Mouse (Mus musculus): ENCODE measurements around the gene Bean1.

Bean1 gene

GRCm38 (mm10) chr8:104170118-104171049 lies at the start of gene Bean1:
Bean1 (plus strand) TSS chr8:104170442.
- in situ Hi-C loops (cut with MboI; ENCODE audit: unreplicated experiment in 2 of 2): no loop called here

- in situ Hi-C loops (cut with MboI; ENCODE audit: unreplicated experiment in 2 of 2): no loop called here
Measured at GRCm38 (mm10) chr8:104121640-104122416, 48.4 kb upstream of the Bean1 start.

DNA sequence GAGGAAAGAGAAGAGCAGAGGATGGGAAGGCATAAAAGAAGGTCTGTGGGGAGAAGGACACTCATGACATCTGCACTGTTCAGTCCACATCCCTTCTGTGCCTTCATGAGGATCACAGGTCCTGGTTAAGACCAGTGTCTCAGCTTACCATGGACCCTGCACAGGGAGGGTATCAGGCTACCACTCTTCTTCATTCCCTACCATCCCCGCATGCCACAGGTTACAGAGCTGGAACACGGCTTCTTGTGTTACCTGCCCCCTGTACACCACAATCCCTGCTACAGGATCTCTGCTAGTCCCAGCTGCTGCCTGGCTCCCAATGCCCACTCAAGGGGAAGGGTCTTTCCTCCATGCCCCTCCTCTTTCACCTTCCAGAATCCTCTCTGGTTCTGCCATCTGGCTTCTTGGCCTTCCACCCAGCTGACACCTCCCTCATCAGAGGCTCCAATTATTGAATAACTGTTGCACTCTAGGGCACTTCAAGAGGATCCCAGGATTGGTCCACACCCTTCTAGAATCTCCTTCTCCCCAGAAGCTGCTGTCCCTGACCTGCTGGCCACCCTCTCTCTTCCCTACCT lies 47.1 kb upstream of the Bean1 start:
- in situ Hi-C loops (cut with MboI; ENCODE audit: unreplicated experiment in 2 of 2): no loop called here

DNA sequence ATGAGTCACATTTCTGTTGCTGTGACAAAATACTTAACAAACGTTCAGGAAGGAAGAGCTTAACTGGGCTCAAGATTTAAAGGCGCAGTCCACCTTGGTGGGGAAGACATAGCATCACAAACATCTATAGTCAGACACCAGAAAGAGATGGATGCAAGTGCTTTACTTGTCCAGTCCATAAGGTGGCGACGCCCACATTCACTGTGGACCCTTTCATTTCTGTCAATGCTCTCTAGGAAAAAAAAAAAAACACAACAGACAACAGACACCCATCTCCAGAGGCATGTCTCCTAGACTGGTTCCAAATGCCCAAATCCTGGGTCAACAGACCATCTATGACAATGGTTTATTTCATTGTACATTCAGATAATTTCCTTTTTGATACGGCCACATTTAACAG lies 45.7 kb upstream of the Bean1 start:
- in situ Hi-C loops (cut with MboI; ENCODE audit: unreplicated experiment in 2 of 2): no loop called here

GRCm38 (mm10) chr8:104127160-104127883 lies 42.9 kb upstream of the Bean1 start:
- in situ Hi-C loops (cut with MboI; ENCODE audit: unreplicated experiment in 2 of 2): no loop called here

- in situ Hi-C loops (cut with MboI; ENCODE audit: unreplicated experiment in 2 of 2): no loop called here
Measured at GRCm38 (mm10) chr8:104130916-104131315, 39.3 kb upstream of the Bean1 start.

DNA sequence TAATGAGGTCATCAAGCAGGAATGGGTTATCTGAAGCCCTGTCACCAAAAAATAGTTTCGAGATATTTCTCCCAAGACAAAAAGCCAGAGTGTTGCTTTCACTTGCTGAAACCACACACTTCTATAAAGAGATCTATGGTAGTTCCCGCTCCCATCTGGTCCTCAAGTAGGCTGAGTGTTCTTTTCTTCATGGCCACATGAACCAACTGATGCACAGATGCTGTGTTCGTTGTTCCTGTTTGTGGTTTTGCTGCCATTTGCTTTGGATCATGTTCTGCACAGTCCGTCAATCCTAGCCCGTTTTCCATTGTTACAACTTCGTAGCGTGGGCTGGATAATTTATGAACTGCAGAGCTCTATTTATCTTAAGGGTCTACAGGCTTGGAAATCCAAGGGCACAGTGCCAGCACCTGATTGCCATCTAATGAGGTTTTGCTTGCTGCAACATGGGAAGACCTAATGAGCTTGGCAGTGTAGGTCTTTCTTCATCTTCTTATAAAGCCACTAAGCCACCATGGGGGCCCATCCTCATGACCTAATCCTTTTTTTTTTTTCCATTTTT lies 38.7 kb upstream of the Bean1 start:
- in situ Hi-C loops (cut with MboI; ENCODE audit: unreplicated experiment in 2 of 2): no loop called here

- in situ Hi-C loops (cut with MboI; ENCODE audit: unreplicated experiment in 2 of 2): no loop called here
Measured at GRCm38 (mm10) chr8:104134521-104134920, 35.7 kb upstream of the Bean1 start.

DNA sequence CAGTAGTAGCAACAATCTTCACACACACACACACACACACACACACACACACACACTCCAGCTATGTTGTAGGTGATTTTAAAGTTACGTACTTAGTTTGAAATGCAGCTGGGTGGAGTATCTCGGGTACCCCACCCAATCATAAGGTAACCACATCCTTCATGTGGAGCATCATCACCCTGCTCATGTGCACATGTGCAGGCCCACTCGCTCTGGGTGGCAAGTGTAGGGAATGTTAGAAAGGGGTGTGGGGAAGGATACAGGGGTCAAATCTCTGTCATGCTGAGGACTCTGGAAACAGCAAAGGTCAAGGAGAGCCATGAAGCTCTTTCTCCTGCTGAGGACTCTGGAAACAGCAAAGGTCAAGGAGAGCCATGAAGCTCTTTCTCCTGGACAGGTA lies 34.0 kb upstream of the Bean1 start:
- in situ Hi-C loops (cut with MboI; ENCODE audit: unreplicated experiment in 2 of 2): no loop called here

DNA sequence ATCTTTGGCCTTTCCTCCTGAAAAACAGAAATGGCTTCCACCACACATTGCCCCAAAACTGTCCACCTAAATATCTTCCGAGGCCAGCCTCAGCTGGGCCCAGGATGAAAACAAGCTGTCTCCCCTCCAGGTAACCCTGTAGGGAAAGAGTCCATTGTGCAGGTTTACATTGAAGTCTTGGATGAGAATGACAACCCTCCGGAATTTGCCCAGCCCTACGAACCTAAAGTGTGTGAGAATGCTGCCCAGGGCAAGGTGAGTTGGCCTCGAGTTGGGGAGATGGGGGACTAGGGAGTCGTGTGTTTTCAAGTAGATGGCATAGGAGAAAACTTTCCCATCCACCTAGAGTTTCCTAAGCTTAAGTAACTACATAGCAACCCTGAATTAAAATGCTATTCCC lies 32.6 kb upstream of the Bean1 start:
- in situ Hi-C loops (cut with MboI; ENCODE audit: unreplicated experiment in 2 of 2): no loop called here

- in situ Hi-C loops (cut with MboI; ENCODE audit: unreplicated experiment in 2 of 2): loop anchor here (5.0 to 10.0 kb wide), 4 partner anchors 43 to 432 kb away; partner anchors contain the start of gene Cklf (in 1 of the 2)
Measured at GRCm38 (mm10) chr8:104140611-104141010, 29.6 kb upstream of the Bean1 start.

DNA sequence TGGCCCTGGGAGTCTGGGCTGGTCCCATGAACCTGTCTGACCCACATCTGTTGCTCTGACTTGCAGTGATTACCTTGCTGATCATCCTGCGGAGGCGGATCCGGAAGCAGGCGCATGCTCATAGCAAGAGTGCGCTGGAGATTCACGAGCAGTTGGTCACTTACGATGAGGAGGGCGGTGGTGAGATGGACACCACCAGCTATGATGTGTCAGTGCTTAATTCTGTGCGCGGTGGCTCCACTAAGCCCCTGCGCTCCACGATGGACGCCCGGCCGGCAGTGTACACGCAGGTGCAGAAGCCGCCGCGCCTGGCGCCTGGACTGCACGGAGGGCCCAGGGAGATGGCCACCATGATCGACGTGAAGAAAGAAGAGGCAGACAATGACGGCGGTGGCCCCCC lies 27.8 kb upstream of the Bean1 start:
- in situ Hi-C loops (cut with MboI; ENCODE audit: unreplicated experiment in 2 of 2): loop anchor here (5.0 to 10.0 kb wide), 4 partner anchors 45 to 430 kb away; partner anchors contain the start of gene Cklf (in 1 of the 2)

DNA sequence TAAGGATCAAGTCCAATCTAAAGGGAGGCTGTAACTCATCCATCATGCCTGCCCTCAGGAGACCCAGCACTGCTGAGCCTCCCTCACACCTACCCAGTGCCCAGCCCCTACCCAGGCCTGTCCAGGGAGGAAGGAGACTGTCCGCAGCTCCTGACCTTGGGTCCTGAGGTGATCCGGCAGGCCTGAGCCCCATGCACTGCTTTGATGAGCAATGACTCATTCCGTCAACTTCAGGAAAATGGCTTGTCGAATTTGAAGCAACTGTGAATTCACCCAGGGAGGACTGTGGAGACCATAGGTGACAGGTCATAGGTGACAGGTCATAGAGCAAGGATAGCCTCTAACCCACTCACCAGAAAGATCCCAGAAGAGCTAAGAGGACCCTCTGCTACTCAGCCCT lies 26.9 kb upstream of the Bean1 start:
- in situ Hi-C loops (cut with MboI; ENCODE audit: unreplicated experiment in 2 of 2): loop anchor here (5.0 to 10.0 kb wide), 4 partner anchors 46 to 429 kb away; partner anchors contain the start of gene Cklf (in 1 of the 2)

GRCm38 (mm10) chr8:104144434-104145216 lies 25.6 kb upstream of the Bean1 start:
- in situ Hi-C loops (cut with MboI; ENCODE audit: unreplicated experiment in 2 of 2): loop anchor here (5.0 to 10.0 kb wide), 8 partner anchors 43 to 428 kb away; partner anchors contain the start of gene Cklf (in 1 of the 2)

DNA sequence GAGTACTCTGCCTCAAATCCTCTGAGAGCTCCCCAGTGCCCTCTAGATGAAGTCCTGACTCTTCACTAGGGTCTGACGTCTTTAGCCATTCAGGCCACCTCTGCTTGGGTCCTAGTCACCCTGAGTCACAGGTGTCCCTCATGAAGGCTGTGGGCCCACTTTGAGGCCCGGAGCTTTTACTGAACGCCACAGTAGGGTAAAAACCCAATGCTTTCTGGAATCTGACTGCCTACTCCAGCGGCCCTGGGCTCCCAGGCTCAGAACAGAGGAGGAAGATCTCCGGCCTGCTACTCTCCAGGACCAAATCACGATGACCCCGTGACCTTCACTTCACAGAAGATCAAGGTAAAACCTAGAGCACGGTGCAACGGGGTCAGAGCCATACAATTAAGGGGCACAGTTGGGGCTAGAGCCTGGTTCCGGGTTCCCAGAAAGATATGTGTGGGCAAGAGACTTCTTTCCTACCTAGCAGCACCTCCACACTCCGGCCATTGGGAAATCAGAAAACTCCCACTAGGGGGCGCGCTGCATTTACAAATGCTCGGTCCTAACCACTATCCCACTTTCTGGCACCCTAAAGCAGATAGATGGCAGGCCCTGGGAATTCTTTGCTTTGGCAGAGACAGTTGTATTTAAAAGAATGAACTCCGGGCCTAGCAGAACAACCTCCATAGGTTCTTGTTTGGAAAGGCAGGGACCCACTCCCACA lies 24.1 kb upstream of the Bean1 start:
- in situ Hi-C loops (cut with MboI; ENCODE audit: unreplicated experiment in 2 of 2): loop anchor here (5.0 to 10.0 kb wide), 7 partner anchors 41 to 199 kb away; partner anchors contain the start of gene Cklf (in 1 of the 2)

DNA sequence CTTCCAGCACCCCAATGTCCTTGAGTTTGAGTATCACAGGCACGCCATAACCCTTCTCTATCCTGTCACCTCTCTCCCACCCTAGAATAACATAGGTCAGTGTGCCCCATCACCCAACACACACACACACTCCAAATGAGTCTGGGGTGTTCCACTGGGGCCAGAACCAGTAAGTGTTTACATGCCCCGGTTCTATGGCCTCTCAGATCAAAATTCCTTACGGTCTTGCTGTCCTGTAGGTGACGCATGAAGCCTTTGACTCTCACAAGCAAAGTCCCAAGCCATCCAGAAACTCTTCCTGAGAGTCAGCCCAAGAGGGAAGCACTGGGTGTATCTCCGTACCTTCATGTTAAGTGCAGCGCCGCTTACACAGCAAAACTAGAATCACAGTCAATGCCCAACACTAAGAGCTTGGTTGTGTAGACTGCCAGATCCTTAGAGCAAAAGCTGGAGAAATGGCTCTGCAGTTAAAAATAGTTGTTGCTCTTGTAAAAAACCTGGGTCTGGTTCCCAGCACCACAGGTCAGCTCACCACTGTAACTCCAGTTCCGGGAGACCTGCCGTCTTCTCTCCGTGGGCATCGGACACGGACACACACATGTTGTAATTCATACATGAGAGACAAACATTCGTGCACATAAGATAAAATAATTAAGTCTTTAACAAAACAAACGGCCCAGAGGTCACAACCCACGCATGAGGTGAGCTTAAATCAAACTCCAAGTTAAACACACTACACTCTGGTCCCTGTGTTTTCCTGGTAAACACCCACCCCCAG lies 23.3 kb upstream of the Bean1 start:
- in situ Hi-C loops (cut with MboI; ENCODE audit: unreplicated experiment in 2 of 2): loop anchor here (5.0 to 10.0 kb wide), 7 partner anchors 40 to 198 kb away; partner anchors contain the start of gene Cklf (in 1 of the 2)

GRCm38 (mm10) chr8:104147947-104148346 lies 22.3 kb upstream of the Bean1 start:
- in situ Hi-C loops (cut with MboI; ENCODE audit: unreplicated experiment in 2 of 2): loop anchor here (5.0 to 10.0 kb wide), 7 partner anchors 39 to 197 kb away; partner anchors contain the start of gene Cklf (in 1 of the 2)
